Mouse (Mus musculus) heart, postnatal 10 days (tissue): ENCODE measurements around the gene Rrp36. TPM values are rescaled to one million over a fixed set of nuclear protein-coding genes. Genes with fewer than 3 reads are reported as not detected.
A peak's percentile ranks its signal among the peaks of the same experiment; 100 is the strongest.

ENCODE experiments used
- DNase-seq, 2 experiments: peaks; one replicate each; pipeline ENCODE4 v3.0.0; 2021
- intact Hi-C: fragments of 180-260 bp; cut with DNase I; formaldehyde crosslinking; loops from one replicate; pipeline ENCODE4 v1.15.1; 2025
- total RNA-seq, 2 experiments: library from RNA; stranded (reverse); gene quantifications; 2 replicates each; pipeline ENCODE4 v1.2.3; 2021

Gene Rrp36
- total RNA-seq, 2 experiments from 2014 or later = 12.9 to 19.0 TPM

DNA sequence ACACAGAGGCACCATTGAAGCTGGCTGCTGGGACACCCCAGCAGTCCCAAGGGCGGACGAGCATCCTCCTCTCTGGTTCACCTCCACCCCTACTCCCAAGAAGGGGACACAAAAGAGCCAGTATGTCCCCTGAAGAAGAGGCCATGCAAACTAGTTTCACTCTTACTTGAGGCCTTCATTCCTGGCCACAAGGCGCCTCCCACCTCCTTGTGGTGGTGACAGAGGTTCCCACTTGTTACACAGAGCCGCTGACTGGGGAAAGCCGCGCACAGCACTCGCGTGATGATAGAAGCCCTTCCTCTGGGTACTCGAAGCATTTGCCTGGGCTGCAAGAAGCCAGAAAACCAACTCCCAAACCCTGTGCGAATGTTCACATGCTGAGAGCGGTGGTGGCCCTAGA, 51.9 kb downstream of the Rrp36 start:
- DNase-seq = no peak
- intact Hi-C loops = no loop called here

DNA sequence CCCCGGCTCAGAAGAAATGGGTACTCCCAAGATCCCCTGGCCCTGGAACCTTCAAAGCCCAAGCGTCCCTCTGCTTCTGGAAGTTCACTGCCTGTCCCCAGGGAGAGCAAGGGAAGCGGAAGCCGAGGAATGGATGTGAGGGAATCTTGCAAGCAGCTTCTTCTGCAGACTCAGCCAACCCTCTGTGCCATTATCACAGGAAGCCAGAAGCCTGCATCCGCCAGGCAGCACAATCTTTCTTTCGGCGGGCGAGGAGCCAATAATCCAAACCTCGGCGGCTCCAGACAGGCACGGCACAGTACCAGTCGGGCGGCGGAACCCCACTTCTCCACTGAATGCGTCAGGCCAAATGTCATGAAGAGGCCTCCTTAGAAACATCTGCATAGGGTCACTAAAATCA, 52.8 kb downstream of the Rrp36 start:
- intact Hi-C loops = no loop called here
- peak; percentile 70 to 74 for DNase-seq

DNA sequence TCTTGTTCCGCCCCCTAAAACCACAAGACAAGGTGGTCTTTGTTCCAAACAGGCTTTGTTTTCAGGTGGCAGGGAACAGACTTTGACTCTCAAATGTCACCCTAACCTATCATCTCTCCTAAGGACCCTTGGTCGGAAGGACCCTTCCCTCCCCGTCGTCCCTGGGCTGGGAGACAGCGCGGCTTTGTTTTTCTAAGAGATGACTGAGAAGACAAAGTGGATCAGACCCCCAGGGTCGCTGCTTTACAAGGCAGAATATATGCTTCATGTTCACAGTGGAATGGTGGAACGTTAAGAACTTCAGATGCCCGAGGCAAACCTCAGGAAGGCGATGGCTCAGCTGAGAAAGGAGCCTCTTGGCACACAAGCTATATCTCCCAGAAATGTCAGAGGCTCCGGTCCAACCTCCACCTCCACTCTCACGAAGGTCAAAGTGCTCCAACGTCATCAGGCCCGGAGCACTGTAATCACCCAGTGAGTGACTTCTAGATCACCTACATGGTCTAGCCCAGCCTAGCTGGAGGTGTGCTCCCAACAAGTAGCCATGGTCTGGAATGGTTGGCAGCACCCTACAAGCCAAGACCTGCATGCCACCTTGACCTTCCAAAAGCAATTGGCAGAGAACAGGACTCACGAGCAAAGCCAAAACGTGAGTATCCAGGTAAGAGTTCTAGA, 54.3 kb downstream of the Rrp36 start:
- intact Hi-C loops = no loop called here
- no peak for DNase-seq

GRCm38 (mm10) chr17:46618769-46619682, 55.1 kb downstream of the Rrp36 start:
- DNase-seq = no peak
- intact Hi-C loops = no loop called here

- no peak for DNase-seq
- intact Hi-C loops = no loop called here
Observed at GRCm38 (mm10) chr17:46618394-46618768, 55.8 kb downstream of the Rrp36 start.

GRCm38 (mm10) chr17:46617799-46618198, 56.4 kb downstream of the Rrp36 start:
- intact Hi-C loops = no loop called here
- DNase-seq = no peak

Other genes starting within 250 kb of the Rrp36 start
- under 1 TPM in 1 of 2 experiments, not detected in 1; 0.26 TPM for gene Crip3, start 245.4 kb downstream of the Rrp36 start, total RNA-seq
- gene Slc22a7, start 235.9 kb downstream of the Rrp36 start, total RNA-seq = not detected
- gene Ttbk1, start 186.7 kb downstream of the Rrp36 start, total RNA-seq = under 1 TPM; 0.40 to 0.48 TPM
- 1 to 10 TPM; 3.7 to 4.0 TPM for gene Dnph1, start 177.6 kb downstream of the Rrp36 start, total RNA-seq
- gene Cul9, start 128.0 kb downstream of the Rrp36 start, total RNA-seq = 10 to 100 TPM; 13.8 to 18.8 TPM
- gene Srf, start 118.2 kb downstream of the Rrp36 start, total RNA-seq = 100 to 1,000 TPM; 129 to 134 TPM
- 10 to 100 TPM; 19.5 to 22.3 TPM for gene Ptk7, start 44.8 kb downstream of the Rrp36 start, total RNA-seq
- gene Klc4, start 28.3 kb downstream of the Rrp36 start, total RNA-seq = 10 to 100 TPM; 23.8 to 28.2 TPM
- gene Mrpl2, start 28.1 kb downstream of the Rrp36 start, total RNA-seq = 100 to 1,000 TPM; 117 to 122 TPM
- 10 to 100 TPM; 56.1 to 62.2 TPM for gene Cul7, start 24.0 kb downstream of the Rrp36 start, total RNA-seq
- gene Mea1, start 4.4 kb upstream of the Rrp36 start, total RNA-seq = 10 to 100 TPM; 62.3 to 67.2 TPM
- gene Klhdc3, start 6.6 kb upstream of the Rrp36 start, total RNA-seq = 100 to 1,000 TPM; 152 to 160 TPM
- 10 to 100 TPM; 36.5 to 38.5 TPM for gene Ppp2r5d, start 30.8 kb upstream of the Rrp36 start, total RNA-seq
- gene Pex6, start 37.1 kb upstream of the Rrp36 start, total RNA-seq = 10 to 100 TPM; 18.9 to 19.9 TPM
- under 1 TPM; 0.32 to 0.93 TPM for gene Gnmt, start 54.8 kb upstream of the Rrp36 start, total RNA-seq
- gene Cnpy3, start 77.9 kb upstream of the Rrp36 start, total RNA-seq = 10 to 100 TPM; 23.9 to 25.8 TPM
- gene Ptcra, start 89.4 kb upstream of the Rrp36 start, total RNA-seq = not detected
- 10 to 100 TPM; 26.8 to 28.2 TPM for gene 2310039H08Rik, start 98.3 kb upstream of the Rrp36 start, total RNA-seq
- gene Rpl7l1, start 108.3 kb upstream of the Rrp36 start, total RNA-seq = 10 to 100 TPM; 58.6 to 69.7 TPM
- 10 to 100 TPM; 12.7 to 15.4 TPM for gene Bicral, start 184.1 kb upstream of the Rrp36 start, total RNA-seq
- gene Tbcc, start 216.3 kb upstream of the Rrp36 start, total RNA-seq = 10 to 100 TPM; 21.1 to 24.0 TPM
- gene Prph2, start 236.1 kb upstream of the Rrp36 start, total RNA-seq = not detected